Mouse (Mus musculus): Measurements from ENCODE around the gene Pou2f3. TPM values are rescaled to one million over a fixed set of nuclear protein-coding genes. Genes with fewer than 3 reads are reported as not detected.

The Pou2f3 gene
- polyA plus RNA-seq, 1 experiment from 2014 or later = 0.10 TPM

DNA sequence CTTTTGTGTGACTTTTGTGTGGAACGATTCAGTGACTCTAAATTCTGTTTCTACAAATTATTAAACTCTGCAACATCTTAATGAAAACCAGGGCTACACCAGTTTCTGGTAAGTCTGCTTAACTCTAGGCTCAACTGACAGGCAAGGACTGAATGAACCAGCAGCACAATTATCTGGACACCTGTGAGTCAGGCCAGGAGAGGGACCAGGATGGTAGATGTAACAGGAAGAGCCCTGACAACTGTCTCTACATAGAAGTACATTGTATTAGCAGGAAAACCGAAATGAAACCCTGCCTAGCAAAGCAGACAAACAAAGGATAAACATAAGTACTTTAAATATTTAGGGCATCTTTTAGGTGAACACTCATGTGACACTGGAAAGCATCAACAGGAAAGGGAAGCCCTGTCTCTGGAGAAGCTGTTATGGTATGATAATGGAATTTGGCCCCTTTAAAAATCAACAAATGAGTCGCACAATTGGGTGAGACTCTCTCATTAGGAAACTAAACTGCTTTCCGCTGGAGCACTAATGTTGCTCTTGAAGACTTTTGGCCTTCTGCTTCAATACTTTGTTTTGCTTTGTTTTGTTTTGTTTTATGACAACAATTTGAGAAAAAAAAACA lies 106.4 kb downstream of the Pou2f3 start:
- DNase-seq (ENCODE audit: low spot score) = no peak
- Histone ChIP-seq H3K27me3 (ENCODE audit: insufficient read depth, poor library complexity, severe bottlenecking) (no peaks in the 10 kb centered on the region), H3K27ac (peak overlapping the region; percentile 36; the same call in 1 of the 2 replicates), H3K36me3 (no peaks in the 10 kb centered on the region), H3K4me1 (peaks cover 36% of the 10 kb centered on the region), H3K4me3 (peak overlapping the region; percentile 89), H3K9me3 (no peaks in the 10 kb centered on the region)
- 38% methylated on average over 4 of the region's 4 CpGs for WGBS

DNA sequence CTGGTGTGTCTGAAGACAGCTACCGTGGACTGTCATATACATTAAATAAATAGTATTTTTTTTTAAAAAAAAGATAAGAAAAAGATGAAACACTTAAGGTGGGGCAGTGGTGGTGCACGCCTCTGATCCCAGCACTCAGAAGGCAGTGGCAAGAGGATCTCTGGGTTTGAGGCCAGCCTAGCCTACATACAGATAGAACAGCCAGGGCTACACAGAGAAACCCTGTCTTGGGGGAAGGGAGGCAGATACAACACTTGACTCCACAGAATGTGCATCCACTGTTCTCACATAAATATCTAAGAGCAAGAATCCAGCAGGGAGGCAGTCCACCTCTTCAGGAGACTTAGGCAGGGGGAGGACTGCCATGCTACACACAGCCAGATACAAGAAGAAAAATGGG lies 107.2 kb downstream of the Pou2f3 start:
- no peak for DNase-seq (ENCODE audit: low spot score)
- Histone ChIP-seq H3K27ac (peak overlapping the region; percentile 54; the same call in 1 of the 2 replicates), H3K36me3 (no peaks in the 10 kb centered on the region), H3K9me3 (no peaks in the 10 kb centered on the region), H3K4me3 (peak overlapping the region; percentile 89), H3K4me1 (peaks cover 38% of the 10 kb centered on the region), H3K27me3 (ENCODE audit: insufficient read depth, poor library complexity, severe bottlenecking) (no peaks in the 10 kb centered on the region)
- 76% methylated on average over 2 of the region's 2 CpGs for WGBS

DNA sequence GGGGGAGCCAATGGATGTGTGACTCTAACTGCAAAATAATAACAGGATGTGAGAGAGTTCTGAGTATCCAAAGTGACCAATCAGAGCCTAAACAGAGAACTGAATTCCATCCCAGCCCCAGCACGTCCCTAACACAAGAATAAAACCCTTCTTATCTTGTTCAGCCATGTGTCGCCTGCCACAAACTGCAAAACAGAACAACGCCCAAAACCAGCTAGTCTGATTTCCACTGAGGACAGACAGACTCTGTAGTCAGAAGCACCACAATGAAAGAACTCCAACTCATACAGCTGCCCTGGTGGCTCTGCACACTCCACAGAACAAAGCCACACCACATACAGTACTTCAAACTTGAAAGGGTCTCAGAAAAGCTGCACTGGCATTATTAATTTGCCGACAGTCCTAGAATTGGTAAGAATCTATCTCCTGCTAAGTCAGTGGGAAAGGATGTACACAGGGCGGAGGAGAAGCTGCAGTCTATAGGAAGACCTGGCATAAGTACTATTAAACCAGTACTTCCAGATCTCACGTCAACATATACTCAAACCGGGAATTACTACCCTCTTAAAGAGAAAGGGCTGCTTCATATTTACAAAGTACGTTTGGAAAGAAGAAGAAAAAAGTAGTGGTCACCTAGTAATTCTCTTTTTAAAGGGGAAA lies 108.1 kb downstream of the Pou2f3 start:
- Histone ChIP-seq H3K9me3 (no peaks in the 10 kb centered on the region), H3K27me3 (ENCODE audit: insufficient read depth, poor library complexity, severe bottlenecking) (no peaks in the 10 kb centered on the region), H3K27ac (peak overlapping the region; percentile 70), H3K4me1 (peaks cover 35% of the 10 kb centered on the region), H3K36me3 (0 out of 2 replicates have a peak, but pooled peaks cover 2% of the 10 kb centered on the region), H3K4me3 (peak overlapping the region; percentile 37)
- peak; percentile 91 for DNase-seq (ENCODE audit: low spot score)
- WGBS = 52% methylated on average over 8 of the region's 8 CpGs

DNA sequence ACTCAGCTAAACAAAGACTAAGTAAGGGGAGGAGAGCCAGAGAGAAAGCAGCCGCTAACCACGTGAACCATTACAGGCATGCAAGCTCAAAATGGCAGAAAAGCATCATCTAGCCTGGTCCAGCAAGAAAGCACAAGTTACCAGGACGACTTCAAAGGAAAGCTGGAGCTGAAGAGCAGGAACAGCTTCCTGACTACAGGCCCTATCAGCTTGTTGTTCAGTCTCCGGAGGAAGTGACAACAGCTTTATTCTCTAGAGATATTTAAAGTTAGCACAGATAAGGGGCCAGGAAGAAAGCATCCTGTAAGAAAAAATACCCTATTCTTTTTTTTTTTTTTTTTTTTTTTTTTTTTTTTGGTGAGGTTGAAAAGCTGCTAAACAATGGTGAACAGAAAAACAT lies 111.2 kb downstream of the Pou2f3 start:
- no peaks in the 10 kb centered on the region for H3K27me3 ChIP-seq (ENCODE audit: insufficient read depth, poor library complexity, severe bottlenecking)
- peaks cover 37% of the 10 kb centered on the region for H3K4me1 ChIP-seq
- H3K4me3 ChIP-seq = no peak overlapping the region
- no peak for DNase-seq (ENCODE audit: low spot score)
- H3K27ac ChIP-seq = no peak overlapping the region
- H3K36me3 ChIP-seq = 0 out of 2 replicates have a peak, but pooled peaks cover 2% of the 10 kb centered on the region
- 39% methylated on average over 4 of the region's 4 CpGs for WGBS
- no peaks in the 10 kb centered on the region for H3K9me3 ChIP-seq

DNA sequence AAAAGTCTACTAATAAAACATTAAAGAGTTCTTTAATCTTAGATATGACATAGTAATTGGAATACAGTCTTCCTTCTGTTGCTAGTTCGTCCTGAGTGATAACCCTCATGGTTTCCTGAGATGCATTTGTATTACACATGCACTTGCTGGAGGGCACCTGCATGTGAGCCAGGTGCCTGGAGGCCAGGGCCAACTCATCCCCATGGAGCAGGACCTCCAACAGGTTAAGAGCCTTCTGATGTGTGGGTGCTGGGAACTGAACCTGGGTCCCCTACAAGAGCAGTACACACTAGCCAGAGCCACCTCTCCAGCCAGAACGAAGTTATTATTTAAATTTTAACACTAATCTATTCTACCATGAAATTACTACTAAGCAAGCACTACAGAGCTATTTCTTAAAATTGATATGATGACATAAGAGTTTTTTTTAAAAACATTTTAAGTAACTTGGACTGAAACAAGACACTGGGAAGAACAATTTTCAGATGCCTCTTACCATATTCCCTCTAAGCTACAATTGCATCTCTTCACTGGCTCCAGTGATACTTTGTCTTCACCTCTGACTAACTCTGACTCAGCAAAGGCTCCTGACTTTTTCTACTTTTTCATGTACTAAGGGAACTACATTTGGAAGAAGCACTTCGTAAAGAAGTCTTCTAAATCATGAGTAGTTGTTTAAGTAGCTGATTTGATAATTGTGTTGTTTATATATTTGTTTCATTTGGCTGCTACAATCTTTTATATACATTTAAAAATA lies 112.2 kb downstream of the Pou2f3 start:
- no peak for DNase-seq (ENCODE audit: low spot score)
- 93% methylated on average over 3 of the region's 3 CpGs for whole genome bisulfite sequencing
- Histone ChIP-seq H3K4me3 (no peak overlapping the region), H3K9me3 (no peaks in the 10 kb centered on the region), H3K4me1 (peaks cover 34% of the 10 kb centered on the region), H3K27me3 (ENCODE audit: insufficient read depth, poor library complexity, severe bottlenecking) (no peaks in the 10 kb centered on the region), H3K36me3 (0 out of 2 replicates have a peak, but pooled peaks cover 2% of the 10 kb centered on the region), H3K27ac (no peak overlapping the region)

DNA sequence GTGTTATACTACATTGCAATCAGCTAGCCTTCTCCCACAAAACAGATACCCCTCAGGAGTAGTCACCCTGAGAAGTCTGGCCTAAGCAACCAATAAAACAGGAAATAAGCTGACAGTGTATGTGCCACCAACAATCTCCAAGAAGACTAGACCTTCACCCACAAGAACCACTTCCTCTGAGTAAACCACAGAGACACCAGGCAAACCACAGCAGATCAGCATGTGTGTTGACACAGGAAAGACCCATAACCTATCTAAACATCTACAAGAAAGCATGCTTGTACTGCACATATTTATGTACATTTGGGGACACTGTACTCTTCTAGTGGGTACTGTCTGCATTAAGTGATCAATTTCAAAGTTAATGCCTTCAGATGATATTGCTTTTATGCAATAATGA lies 113.8 kb downstream of the Pou2f3 start:
- no peak overlapping the region for H3K27ac ChIP-seq
- DNase-seq (ENCODE audit: low spot score) = no peak
- no peaks in the 10 kb centered on the region for H3K27me3 ChIP-seq (ENCODE audit: insufficient read depth, poor library complexity, severe bottlenecking)
- no peak overlapping the region for H3K4me3 ChIP-seq
- H3K4me1 ChIP-seq = peaks cover 29% of the 10 kb centered on the region
- 0 out of 2 replicates have a peak, but pooled peaks cover 2% of the 10 kb centered on the region for H3K36me3 ChIP-seq
- H3K9me3 ChIP-seq = no peaks in the 10 kb centered on the region

DNA sequence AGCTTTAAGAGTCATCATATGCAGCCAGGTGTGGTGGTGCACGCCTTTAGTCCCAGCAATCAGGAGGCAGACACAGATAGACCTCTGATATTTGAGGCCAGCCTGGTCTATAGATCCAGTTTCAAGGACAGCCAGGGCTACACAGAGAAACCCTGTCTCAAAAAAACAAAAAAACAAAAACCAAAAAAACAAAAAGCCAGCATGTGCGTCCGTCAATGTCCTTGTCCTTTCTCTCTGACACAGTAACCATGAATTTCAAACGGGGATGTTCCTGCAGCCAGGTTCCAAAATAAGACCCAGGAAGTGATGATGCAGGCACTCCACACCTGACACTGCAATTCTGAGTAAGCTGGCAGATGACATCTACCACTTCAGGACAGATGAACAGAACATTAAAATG lies 115.3 kb downstream of the Pou2f3 start:
- DNase-seq (ENCODE audit: low spot score) = no peak
- WGBS = 85% methylated on average over 4 of the region's 4 CpGs
- Histone ChIP-seq H3K27me3 (ENCODE audit: insufficient read depth, poor library complexity, severe bottlenecking) (no peaks in the 10 kb centered on the region), H3K27ac (no peak overlapping the region), H3K4me1 (peaks cover 30% of the 10 kb centered on the region), H3K36me3 (0 out of 2 replicates have a peak, but pooled peaks cover 2% of the 10 kb centered on the region), H3K4me3 (no peak overlapping the region), H3K9me3 (no peaks in the 10 kb centered on the region)

DNA sequence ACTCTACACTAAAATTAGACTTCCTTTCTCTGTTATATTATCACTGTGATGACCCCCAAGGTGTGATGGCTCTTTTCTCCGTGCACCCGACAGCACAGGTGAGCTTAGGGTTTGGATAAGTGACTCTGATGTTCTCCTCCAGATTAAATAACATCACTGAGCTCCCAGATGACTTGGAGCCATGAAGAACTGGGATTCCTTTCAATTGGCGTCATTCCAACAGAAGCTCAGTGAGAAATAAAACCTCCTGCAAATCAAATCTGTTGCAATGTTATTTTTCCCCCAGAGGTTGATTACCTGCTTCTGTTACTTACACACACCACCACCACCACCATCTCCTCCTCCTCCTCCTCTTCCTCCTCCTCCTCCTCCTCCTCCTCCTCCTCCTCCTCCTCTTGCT lies 116.4 kb downstream of the Pou2f3 start:
- no peaks in the 10 kb centered on the region for H3K27me3 ChIP-seq (ENCODE audit: insufficient read depth, poor library complexity, severe bottlenecking)
- H3K9me3 ChIP-seq = no peaks in the 10 kb centered on the region
- no peak overlapping the region for H3K27ac ChIP-seq
- H3K4me3 ChIP-seq = no peak overlapping the region
- DNase-seq (ENCODE audit: low spot score) = no peak
- WGBS = 75% methylated on average over 3 of the region's 3 CpGs
- H3K36me3 ChIP-seq = 0 out of 2 replicates have a peak, but pooled peaks cover 2% of the 10 kb centered on the region
- peaks cover 27% of the 10 kb centered on the region for H3K4me1 ChIP-seq

DNA sequence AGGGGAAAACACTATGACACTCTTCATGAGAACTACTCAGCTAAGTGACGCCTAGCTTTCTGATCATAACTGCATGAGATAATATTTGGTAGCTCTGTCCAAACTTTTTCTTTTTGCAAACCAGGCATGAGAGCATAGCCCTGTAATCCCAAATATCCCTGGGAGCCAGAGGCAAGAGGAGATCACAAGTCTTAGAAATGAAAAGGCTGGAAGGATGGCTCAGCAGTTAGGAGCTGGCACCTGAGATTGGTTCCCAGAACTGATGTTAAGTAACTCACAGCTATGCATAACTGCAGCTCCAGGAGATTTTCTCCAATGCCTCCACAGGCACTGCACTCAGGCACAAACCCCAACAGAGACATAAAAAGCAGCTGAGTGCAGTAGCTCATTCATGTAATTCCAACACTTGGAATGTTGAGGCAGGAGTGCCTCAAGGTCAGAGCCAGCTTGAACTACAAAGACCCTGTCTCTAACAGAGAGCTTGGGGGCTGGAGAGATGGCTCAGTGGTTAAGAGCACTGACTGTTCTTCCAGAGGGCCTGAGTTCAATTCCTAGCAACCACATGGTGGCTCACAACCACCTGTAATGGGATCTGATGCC lies 124.4 kb downstream of the Pou2f3 start:
- Histone ChIP-seq H3K4me3 (no peak overlapping the region), H3K9me3 (no peaks in the 10 kb centered on the region), H3K27ac (0 out of 2 replicates have a peak overlapping the region, but pooled peaks have one; percentile 16), H3K27me3 (ENCODE audit: insufficient read depth, poor library complexity, severe bottlenecking) (no peaks in the 10 kb centered on the region), H3K36me3 (no peaks in the 10 kb centered on the region), H3K4me1 (peaks cover 39% of the 10 kb centered on the region)
- no peak for DNase-seq (ENCODE audit: low spot score)
- WGBS = 83% methylated on average over 1 of the region's 1 CpGs

DNA sequence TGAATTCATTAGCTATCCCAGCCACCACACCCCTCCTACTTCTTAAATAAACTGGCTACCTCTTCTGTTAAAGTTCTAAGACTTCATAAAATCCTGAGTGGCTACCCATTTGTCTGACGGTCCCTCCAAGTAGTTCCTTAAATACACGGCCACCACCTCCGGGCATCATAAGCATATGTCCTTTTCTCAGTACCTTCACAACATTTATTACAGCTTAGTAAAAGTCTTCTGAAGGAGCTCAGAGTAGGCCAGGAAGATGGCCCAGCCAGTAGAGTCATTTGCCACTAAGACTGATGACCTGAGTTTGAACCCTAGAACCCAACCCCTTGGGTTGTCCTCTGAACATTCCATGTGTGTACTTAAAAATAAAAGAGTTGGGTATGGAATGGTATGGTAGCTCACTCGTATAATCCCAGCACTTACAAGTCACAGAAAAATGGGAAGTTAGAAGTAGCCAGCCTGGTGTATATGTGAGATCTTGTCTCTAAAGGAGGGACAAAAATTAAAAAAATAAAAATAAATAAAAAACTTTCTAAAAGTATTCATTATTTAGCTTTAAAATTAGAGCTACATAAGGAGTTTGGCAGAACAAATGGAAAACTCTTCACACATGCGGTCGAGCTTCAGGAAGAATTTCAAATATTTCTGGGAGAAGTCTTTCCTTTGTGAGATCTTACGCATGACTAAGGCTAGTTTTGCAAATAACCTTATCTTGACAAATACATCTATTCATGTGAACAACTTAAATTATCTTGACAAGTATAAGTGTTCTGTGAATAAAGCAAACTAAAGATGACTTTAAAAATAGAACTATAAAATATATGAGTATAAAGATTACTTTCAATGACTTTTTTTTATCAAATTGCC lies 125.4 kb downstream of the Pou2f3 start:
- DNase-seq (ENCODE audit: low spot score) = no peak
- peaks cover 44% of the 10 kb centered on the region for H3K4me1 ChIP-seq
- H3K36me3 ChIP-seq = no peaks in the 10 kb centered on the region
- no peak overlapping the region for H3K27ac ChIP-seq
- 71% methylated on average over 7 of the region's 7 CpGs for WGBS
- no peaks in the 10 kb centered on the region for H3K9me3 ChIP-seq
- no peaks in the 10 kb centered on the region for H3K27me3 ChIP-seq (ENCODE audit: insufficient read depth, poor library complexity, severe bottlenecking)
- H3K4me3 ChIP-seq = no peak overlapping the region

DNA sequence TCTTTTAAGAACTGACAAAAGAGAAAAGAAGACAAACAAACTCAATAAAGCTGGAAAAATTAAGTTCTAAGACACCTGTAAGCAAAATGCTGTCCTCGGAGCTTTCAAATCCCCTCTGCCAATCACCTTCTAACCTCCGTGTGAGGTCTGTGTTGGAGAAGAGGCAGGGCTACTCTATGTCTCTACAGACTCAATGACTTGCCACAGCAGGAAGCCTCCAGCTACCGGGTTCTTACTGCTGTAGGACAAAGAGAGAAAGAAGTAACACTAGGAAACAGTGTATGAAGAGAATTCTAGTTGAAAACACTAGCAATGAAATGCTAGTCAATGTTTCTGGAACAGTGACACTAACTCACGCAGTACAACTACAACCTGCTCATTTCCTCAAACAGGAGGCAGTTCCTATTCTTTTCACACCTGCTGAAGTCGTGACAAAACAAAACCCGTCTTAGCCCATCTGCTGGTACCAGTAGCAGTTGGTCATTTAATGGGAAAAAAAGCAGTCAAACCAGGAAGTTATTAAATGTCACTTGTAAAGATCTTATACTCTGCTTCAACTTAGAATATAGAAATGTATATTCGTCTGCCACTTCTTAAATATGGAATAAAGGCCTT lies 126.6 kb downstream of the Pou2f3 start:
- H3K36me3 ChIP-seq = no peaks in the 10 kb centered on the region
- WGBS = 63% methylated on average over 7 of the region's 7 CpGs
- H3K27ac ChIP-seq = no peak overlapping the region
- H3K4me3 ChIP-seq = no peak overlapping the region
- peaks cover 44% of the 10 kb centered on the region for H3K4me1 ChIP-seq
- DNase-seq (ENCODE audit: low spot score) = no peak
- H3K27me3 ChIP-seq (ENCODE audit: insufficient read depth, poor library complexity, severe bottlenecking) = no peaks in the 10 kb centered on the region
- H3K9me3 ChIP-seq = no peaks in the 10 kb centered on the region

DNA sequence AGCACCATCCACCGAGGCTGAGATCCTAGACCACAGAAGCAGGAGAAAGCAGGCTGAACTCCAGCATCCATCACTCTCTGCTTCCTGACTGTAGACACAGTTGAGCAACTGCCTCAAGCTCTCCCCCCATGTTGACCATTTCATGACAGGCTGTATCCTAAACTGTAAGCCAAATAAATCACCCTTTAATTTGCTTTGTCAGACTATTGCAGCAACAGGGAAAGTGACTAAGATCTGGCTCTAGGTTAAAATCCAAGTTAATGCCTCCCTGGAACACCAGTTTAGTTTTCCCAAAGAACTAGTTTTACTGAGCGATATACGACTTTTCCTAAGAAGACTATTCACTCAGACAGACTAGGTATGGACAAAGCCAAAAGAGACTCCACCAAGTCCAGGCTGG lies 131.5 kb downstream of the Pou2f3 start:
- H3K4me3 ChIP-seq = no peak overlapping the region
- no peak for DNase-seq (ENCODE audit: low spot score)
- H3K9me3 ChIP-seq = no peaks in the 10 kb centered on the region
- H3K27ac ChIP-seq = no peak overlapping the region
- no peaks in the 10 kb centered on the region for H3K27me3 ChIP-seq (ENCODE audit: insufficient read depth, poor library complexity, severe bottlenecking)
- H3K36me3 ChIP-seq = no peaks in the 10 kb centered on the region
- WGBS = 91% methylated on average over 3 of the region's 3 CpGs
- H3K4me1 ChIP-seq = peaks cover 20% of the 10 kb centered on the region

Data from heart, embryonic 10.5 days (tissue).